Mouse (Mus musculus) limb, embryonic 12.5 days (tissue): Measurements from ENCODE around the gene Clcn7. TPM values are rescaled to one million over a fixed set of nuclear protein-coding genes. Genes with fewer than 3 reads are reported as not detected.

Experiments used
- polyA plus RNA-seq: library from polyadenylated mRNA; unstranded; fragments of >200 nt; fragmentation: Nextera tagmentation; extraction: Ambion mirVana; gene quantifications from 2 replicates; pipeline ENCODE4 v1.2.1, GENCODE M21; 2016

Clcn7 gene
- polyA plus RNA-seq, 1 experiment from 2014 or later = 26.0 TPM

Other genes with a start within 250 kb of the Clcn7 start
- 50.1 and 53.2 TPM in 2 replicates for gene Nubp2, start 247.0 kb upstream of the Clcn7 start, polyA plus RNA-seq
- gene Spsb3, start 246.7 kb upstream of the Clcn7 start, polyA plus RNA-seq = 40.4 and 46.1 TPM in 2 replicates
- gene Eme2, start 238.3 kb upstream of the Clcn7 start, polyA plus RNA-seq = 32.8 and 47.1 TPM in 2 replicates
- 89.5 and 94.8 TPM in 2 replicates for gene Mrps34, start 238.3 kb upstream of the Clcn7 start, polyA plus RNA-seq
- 46.2 and 46.5 TPM in 2 replicates for gene Nme3, start 236.9 kb upstream of the Clcn7 start, polyA plus RNA-seq
- gene Mapk8ip3, start 196.4 kb upstream of the Clcn7 start, polyA plus RNA-seq = 45.0 and 46.5 TPM in 2 replicates
- 265 and 277 TPM in 2 replicates for gene Jpt2, start 172.7 kb upstream of the Clcn7 start, polyA plus RNA-seq
- 9.4 and 12.1 TPM in 2 replicates for gene Cramp1l, start 117.6 kb upstream of the Clcn7 start, polyA plus RNA-seq
- gene Ift140, start 117.3 kb upstream of the Clcn7 start, polyA plus RNA-seq = 26.2 and 26.5 TPM in 2 replicates
- gene Tmem204, start 49.8 kb upstream of the Clcn7 start, polyA plus RNA-seq = 11.0 and 12.0 TPM in 2 replicates
- 58.0 and 60.1 TPM in 2 replicates for gene Telo2, start 17.4 kb upstream of the Clcn7 start, polyA plus RNA-seq
- gene Ptx4, start 12.6 kb upstream of the Clcn7 start, polyA plus RNA-seq = 0.31 and 0.42 TPM in 2 replicates
- not detected in 2 replicates for gene Ccdc154, start 29.1 kb downstream of the Clcn7 start, polyA plus RNA-seq
- not detected in 2 replicates for gene Gm38655, start 42.1 kb downstream of the Clcn7 start, polyA plus RNA-seq
- gene BC003965, start 51.2 kb downstream of the Clcn7 start, polyA plus RNA-seq = 35.5 and 35.7 TPM in 2 replicates
- 10.3 and 10.5 TPM in 2 replicates for gene Unkl, start 55.0 kb downstream of the Clcn7 start, polyA plus RNA-seq
- gene Gnptg, start 106.7 kb downstream of the Clcn7 start, polyA plus RNA-seq = 30.4 and 34.0 TPM in 2 replicates
- gene Tsr3, start 106.8 kb downstream of the Clcn7 start, polyA plus RNA-seq = 63.8 and 66.4 TPM in 2 replicates
- 1.6 and 2.5 TPM in 2 replicates for gene Baiap3, start 123.0 kb downstream of the Clcn7 start, polyA plus RNA-seq
- 811 and 887 TPM in 2 replicates for gene Ube2i, start 141.2 kb downstream of the Clcn7 start, polyA plus RNA-seq
- not detected in 2 replicates for gene Prss34, start 165.0 kb downstream of the Clcn7 start, polyA plus RNA-seq
- not detected in 2 replicates for gene Prss28, start 175.3 kb downstream of the Clcn7 start, polyA plus RNA-seq
- not detected in 2 replicates for gene Prss29, start 185.3 kb downstream of the Clcn7 start, polyA plus RNA-seq
- gene Tpsab1, start 212.2 kb downstream of the Clcn7 start, polyA plus RNA-seq = not detected in 2 replicates
- not detected in 2 replicates for gene Tpsb2, start 232.9 kb downstream of the Clcn7 start, polyA plus RNA-seq
- 0.70 TPM in 1 of 2 replicates, not detected in the other for gene Tpsg1, start 235.9 kb downstream of the Clcn7 start, polyA plus RNA-seq